Mouse (Mus musculus) gastrocnemius, adult 8-10 months (tissue): Measurements from ENCODE around the gene Gprc5a. TPM values are rescaled to one million over a fixed set of nuclear protein-coding genes. Genes with fewer than 3 reads are reported as not detected.

Experiments used
- total RNA-seq, 4 experiments: library from RNA; stranded (reverse); gene quantifications; 2 replicates each; pipeline ENCODE4 v1.2.4; 2022

The Gprc5a gene
- total RNA-seq, 4 experiments from 2014 or later = 0.13 to 0.73 (median 0.27) TPM

Other genes starting within 250 kb of the Gprc5a start
- 10 to 100 TPM; 11.1 to 14.2 (median 12.4) TPM for gene Crebl2, start 235.5 kb upstream of the Gprc5a start, total RNA-seq
- 1 to 10 TPM; 3.6 to 5.4 (median 4.7) TPM for gene Gpr19, start 167.1 kb upstream of the Gprc5a start, total RNA-seq
- gene Cdkn1b, start 145.2 kb upstream of the Gprc5a start, total RNA-seq = 10 to 100 TPM; 30.9 to 37.5 (median 33.1) TPM
- 1 to 10 TPM; 1.0 to 1.7 (median 1.4) TPM for gene Apold1, start 83.9 kb upstream of the Gprc5a start, total RNA-seq
- gene Ddx47, start 54.0 kb upstream of the Gprc5a start, total RNA-seq = 10 to 100 TPM; 23.7 to 25.3 (median 24.7) TPM
- gene Gprc5d, start 52.6 kb downstream of the Gprc5a start, total RNA-seq = not detected
- 1 to 10 TPM; 3.0 to 3.6 (median 3.3) TPM for gene Fam234b, start 132.3 kb downstream of the Gprc5a start, total RNA-seq
- gene Hebp1, start 132.4 kb downstream of the Gprc5a start, total RNA-seq = 10 to 100 TPM in 2 of 4 experiments, 1 to 10 TPM in 2; 4.3 to 13.2 (median 9.9) TPM
- gene Gsg1, start 188.7 kb downstream of the Gprc5a start, total RNA-seq = not detected
- gene Pbp2, start 244.8 kb downstream of the Gprc5a start, total RNA-seq = not detected